Mouse (Mus musculus) forebrain, embryonic 12.5 days (tissue): ENCODE data around the gene 2310057M21Rik. TPM values are rescaled to one million over a fixed set of nuclear protein-coding genes. Genes with fewer than 3 reads are reported as not detected.

ENCODE experiments used
- ATAC-seq: fragments of 200-750 bp; cut with Nextera tagmentation; 2 replicates; pipeline ENCODE4 v1.8.0; 2017; ENCODE audit warnings: moderate TSS enrichment; ENCODE audit not compliant: low FRiP score
- H3K27ac ChIP-seq: fragments of 300-500 bp; sonication (generic); 2 replicates; pipeline ENCODE4 v1.5.1; 2016; ENCODE audit warnings: mild to moderate bottlenecking
- H3K27me3 ChIP-seq: fragments of 300-500 bp; sonication (generic); 2 replicates; pipeline ENCODE4 v1.6.1; 2016; ENCODE audit warnings: mild to moderate bottlenecking
- H3K36me3 ChIP-seq: fragments of 300-500 bp; sonication (generic); replicated peaks from 2 replicates; pipeline ENCODE4 v1.6.1; 2016; ENCODE audit warnings: mild to moderate bottlenecking
- H3K4me1 ChIP-seq: fragments of 300-500 bp; sonication (generic); 2 replicates; pipeline ENCODE4 v1.6.1; 2016
- H3K4me2 ChIP-seq: fragments of 300-500 bp; sonication (generic); 2 replicates; pipeline ENCODE4 v1.6.1; 2016; ENCODE audit warnings: mild to moderate bottlenecking, moderate library complexity
- H3K4me3 ChIP-seq: fragments of 300-500 bp; sonication (generic); replicated peaks from 2 replicates; pipeline ENCODE4 v1.5.1; 2016; ENCODE audit warnings: mild to moderate bottlenecking
- H3K9ac ChIP-seq: fragments of 300-500 bp; sonication (generic); 2 replicates; pipeline ENCODE4 v1.6.1; 2016; ENCODE audit warnings: mild to moderate bottlenecking
- H3K9me3 ChIP-seq: fragments of 300-500 bp; sonication (generic); 2 replicates; pipeline ENCODE4 v1.6.1; 2016
- WGBS: fragments of 180-500 bp; shearing (Covaris S2); methylation state at CpG from one replicate; pipeline ENCODE4 v1.1.7; 2016; 5-methylcytosine and 5-hydroxymethylcytosine counted together
- polyA plus RNA-seq: library from polyadenylated mRNA; unstranded; fragments of >200 nt; fragmentation: Nextera tagmentation; extraction: Ambion mirVana; gene quantifications from 2 replicates; pipeline ENCODE4 v1.2.1, GENCODE M21; 2016

The 2310057M21Rik gene
- polyA plus RNA-seq, 1 experiment from 2014 or later = 17.3 TPM

- H3K9me3 ChIP-seq = no peaks in the 10 kb centered on the region
- ATAC-seq = no peak
- no peak overlapping the region for H3K4me2 ChIP-seq
- H3K27ac ChIP-seq = no peak overlapping the region
- no peak overlapping the region for H3K9ac ChIP-seq
- WGBS = 94% methylated on average over 8 of the region's 8 CpGs
- H3K27me3 ChIP-seq = peaks cover 6% of the 10 kb centered on the region
- no peak overlapping the region for H3K4me3 ChIP-seq
- H3K4me1 ChIP-seq = peaks cover 15% of the 10 kb centered on the region
- H3K36me3 ChIP-seq = no peaks in the 10 kb centered on the region
These were observed 1.6 kb upstream of the 2310057M21Rik start for GRCm38 (mm10) chr7:131364131-131364530.

GRCm38 (mm10) chr7:131362269-131362614, 317 bp downstream of the 2310057M21Rik start:
- H3K4me2 ChIP-seq = peak overlapping the region; percentile 73
- peak overlapping the region; percentile 81 for H3K9ac ChIP-seq
- peaks cover 17% of the 10 kb centered on the region for H3K36me3 ChIP-seq
- H3K4me1 ChIP-seq = peaks cover 15% of the 10 kb centered on the region
- H3K27ac ChIP-seq = peak overlapping the region; percentile 82
- H3K9me3 ChIP-seq = no peaks in the 10 kb centered on the region
- peak overlapping the region; percentile 78 for H3K4me3 ChIP-seq
- peaks cover 5% of the 10 kb centered on the region for H3K27me3 ChIP-seq
- WGBS = under 1% methylated on average over 35 of the region's 35 CpGs
- peak; percentile 87 for ATAC-seq

GRCm38 (mm10) chr7:131356105-131356504, 6.5 kb downstream of the 2310057M21Rik start:
- H3K4me2 ChIP-seq = no peak overlapping the region
- H3K4me1 ChIP-seq = peaks cover 3% of the 10 kb centered on the region
- no peaks in the 10 kb centered on the region for H3K9me3 ChIP-seq
- peaks cover 52% of the 10 kb centered on the region for H3K36me3 ChIP-seq
- no peak overlapping the region for H3K27ac ChIP-seq
- H3K4me3 ChIP-seq = no peak overlapping the region
- 97% methylated on average over 13 of the region's 13 CpGs for WGBS
- H3K9ac ChIP-seq = no peak overlapping the region
- H3K27me3 ChIP-seq = no peaks in the 10 kb centered on the region
- no peak for ATAC-seq

- 79% methylated on average over 7 of the region's 7 CpGs for WGBS
- no peaks in the 10 kb centered on the region for H3K4me1 ChIP-seq
- no peak overlapping the region for H3K4me3 ChIP-seq
- no peak overlapping the region for H3K9ac ChIP-seq
- no peaks in the 10 kb centered on the region for H3K27me3 ChIP-seq
- ATAC-seq = no peak
- H3K9me3 ChIP-seq = no peaks in the 10 kb centered on the region
- peaks cover 54% of the 10 kb centered on the region for H3K36me3 ChIP-seq
- no peak overlapping the region for H3K4me2 ChIP-seq
- H3K27ac ChIP-seq = no peak overlapping the region
These were observed 16.6 kb downstream of the 2310057M21Rik start for GRCm38 (mm10) chr7:131345856-131346541.

- Histone ChIP-seq H3K36me3 (peaks cover 25% of the 10 kb centered on the region), H3K4me1 (peaks cover 14% of the 10 kb centered on the region), H3K4me2 (peak overlapping the region; percentile 6; the same call in 1 of the 2 replicates), H3K27me3 (no peaks in the 10 kb centered on the region), H3K4me3 (no peak overlapping the region), H3K27ac (peak overlapping the region; percentile 46), H3K9me3 (no peaks in the 10 kb centered on the region), H3K9ac (no peak overlapping the region)
- peak; percentile 39; the same call in 1 of the 2 replicates for ATAC-seq
- WGBS = 32% methylated on average over 8 of the region's 8 CpGs
These were observed 25.0 kb downstream of the 2310057M21Rik start for GRCm38 (mm10) chr7:131337502-131338068.

GRCm38 (mm10) chr7:131333564-131333963, 29.0 kb downstream of the 2310057M21Rik start, which contains the start of gene Fam24a:
Gene Fam24a (plus strand): TSS chr7:131333864.
- Histone ChIP-seq H3K27ac (no peak within 1 kb of the TSS), H3K9me3 (no peaks in the 10 kb centered on the region), H3K36me3 (no peaks in the 10 kb centered on the region), H3K4me3 (no peak within 1 kb of the TSS), H3K27me3 (no peaks in the 10 kb centered on the region), H3K4me1 (peaks cover 12% of the 10 kb centered on the region), H3K9ac (no peak within 1 kb of the TSS), H3K4me2 (no peak within 1 kb of the TSS)
- 48% methylated on average over 1 of the region's 1 CpGs for WGBS
- ATAC-seq = no peak

GRCm38 (mm10) chr7:131331688-131332087, 30.9 kb downstream of the 2310057M21Rik start:
- Histone ChIP-seq H3K27ac (no peak overlapping the region), H3K9me3 (no peaks in the 10 kb centered on the region), H3K27me3 (no peaks in the 10 kb centered on the region), H3K4me2 (no peak overlapping the region), H3K4me1 (no peaks in the 10 kb centered on the region), H3K36me3 (no peaks in the 10 kb centered on the region), H3K9ac (no peak overlapping the region), H3K4me3 (no peak overlapping the region)
- ATAC-seq = no peak
- 86% methylated on average over 2 of the region's 2 CpGs for WGBS

- 93% methylated on average over 5 of the region's 5 CpGs for WGBS
- no peaks in the 10 kb centered on the region for H3K9me3 ChIP-seq
- no peak within 1 kb of the TSS for H3K4me3 ChIP-seq
- H3K4me1 ChIP-seq = no peaks in the 10 kb centered on the region
- H3K9ac ChIP-seq = no peak within 1 kb of the TSS
- ATAC-seq = no peak
- no peak within 1 kb of the TSS for H3K4me2 ChIP-seq
- no peaks in the 10 kb centered on the region for H3K27me3 ChIP-seq
- no peak within 1 kb of the TSS for H3K27ac ChIP-seq
- no peaks in the 10 kb centered on the region for H3K36me3 ChIP-seq
These were observed 33.1 kb downstream of the 2310057M21Rik start, which contains the start of gene Fam24b for GRCm38 (mm10) chr7:131329416-131329815. Gene Fam24b (minus strand): TSS chr7:131329516.

GRCm38 (mm10) chr7:131327054-131327453, 35.5 kb downstream of the 2310057M21Rik start:
- no peak for ATAC-seq
- no peak overlapping the region for H3K4me3 ChIP-seq
- WGBS = 86% methylated on average over 5 of the region's 5 CpGs
- no peaks in the 10 kb centered on the region for H3K9me3 ChIP-seq
- H3K27me3 ChIP-seq = no peaks in the 10 kb centered on the region
- H3K4me2 ChIP-seq = no peak overlapping the region
- H3K36me3 ChIP-seq = no peaks in the 10 kb centered on the region
- no peak overlapping the region for H3K9ac ChIP-seq
- H3K4me1 ChIP-seq = no peaks in the 10 kb centered on the region
- H3K27ac ChIP-seq = no peak overlapping the region

GRCm38 (mm10) chr7:131322192-131322591, 40.4 kb downstream of the 2310057M21Rik start, which contains the start of gene Cuzd1:
Gene Cuzd1 (minus strand): TSS chr7:131322292.
- no peaks in the 10 kb centered on the region for H3K36me3 ChIP-seq
- H3K27me3 ChIP-seq = no peaks in the 10 kb centered on the region
- ATAC-seq = no peak
- H3K27ac ChIP-seq = no peak within 1 kb of the TSS
- 80% methylated on average over 2 of the region's 2 CpGs for WGBS
- no peak within 1 kb of the TSS for H3K9ac ChIP-seq
- no peaks in the 10 kb centered on the region for H3K4me1 ChIP-seq
- no peak within 1 kb of the TSS for H3K4me3 ChIP-seq
- H3K4me2 ChIP-seq = no peak within 1 kb of the TSS
- H3K9me3 ChIP-seq = no peaks in the 10 kb centered on the region

- no peaks in the 10 kb centered on the region for H3K4me1 ChIP-seq
- 76% methylated on average over 6 of the region's 7 CpGs for WGBS
- H3K27ac ChIP-seq = no peak overlapping the region
- H3K9me3 ChIP-seq = no peaks in the 10 kb centered on the region
- H3K4me2 ChIP-seq = no peak overlapping the region
- H3K9ac ChIP-seq = no peak overlapping the region
- no peaks in the 10 kb centered on the region for H3K27me3 ChIP-seq
- H3K36me3 ChIP-seq = no peaks in the 10 kb centered on the region
- H3K4me3 ChIP-seq = no peak overlapping the region
- no peak for ATAC-seq
These were observed 44.2 kb downstream of the 2310057M21Rik start for GRCm38 (mm10) chr7:131318340-131318739.

GRCm38 (mm10) chr7:131317587-131317986, 45.0 kb downstream of the 2310057M21Rik start:
- Histone ChIP-seq H3K9me3 (no peaks in the 10 kb centered on the region), H3K9ac (no peak overlapping the region), H3K4me1 (no peaks in the 10 kb centered on the region), H3K27ac (no peak overlapping the region), H3K4me3 (no peak overlapping the region), H3K27me3 (no peaks in the 10 kb centered on the region), H3K36me3 (no peaks in the 10 kb centered on the region), H3K4me2 (no peak overlapping the region)
- ATAC-seq = no peak
- 76% methylated on average over 12 of the region's 12 CpGs for WGBS

- H3K9ac ChIP-seq = no peak overlapping the region
- WGBS = 84% methylated on average over 7 of the region's 7 CpGs
- no peaks in the 10 kb centered on the region for H3K27me3 ChIP-seq
- H3K9me3 ChIP-seq = no peaks in the 10 kb centered on the region
- H3K4me2 ChIP-seq = no peak overlapping the region
- no peak overlapping the region for H3K4me3 ChIP-seq
- H3K36me3 ChIP-seq = no peaks in the 10 kb centered on the region
- H3K4me1 ChIP-seq = no peaks in the 10 kb centered on the region
- ATAC-seq = no peak
- H3K27ac ChIP-seq = no peak overlapping the region
These were observed 48.1 kb downstream of the 2310057M21Rik start for GRCm38 (mm10) chr7:131314493-131314892.
